Mouse (Mus musculus) regulatory T cell (primary cell): ENCODE measurements at regions not wholly inside any gene's neighbourhood (a gene's known extent, or its start where the extent isn't known, plus 50 kb on each side); places are given as distances from the start of the nearest gene placed in this dataset.

Experiments used
- in situ Hi-C: fragments of 300-600 bp; cut with MboI, MseI; formaldehyde crosslinking; loops from one replicate; pipeline ENCODE4 v1.15.1; 2025; ENCODE audit warnings: high pct_unique_total_duplicates

GRCm38 (mm10) chr2:61453490-61454281, 124.7 kb upstream of the Tank start:
- in situ Hi-C loops = loop anchor here (10.0 kb wide), 2 partner anchors 709 to 739 kb away; no protein-coding TSS in a partner anchor

DNA sequence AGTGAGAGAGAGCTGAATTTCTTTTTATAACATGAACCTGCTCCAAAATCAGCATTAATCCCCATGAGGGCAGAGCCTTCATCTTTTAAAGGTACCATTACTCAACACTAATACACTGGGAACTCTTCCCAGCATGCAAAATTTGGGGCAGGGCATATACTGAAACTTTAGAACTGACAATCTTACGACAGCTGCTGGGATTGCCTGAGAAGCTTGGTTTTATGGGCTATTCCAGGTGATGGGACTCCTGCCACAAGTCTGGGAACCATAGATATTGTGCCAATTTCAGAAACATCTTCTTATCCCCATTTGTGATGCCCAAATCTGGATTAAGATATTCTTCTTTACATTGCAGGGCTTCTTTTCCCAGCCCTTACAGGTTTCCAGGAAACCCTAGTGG, 125.8 kb upstream of the Tank start:
- in situ Hi-C loops = loop anchor here (10.0 kb wide), 2 partner anchors 708 to 738 kb away; no protein-coding TSS in a partner anchor

DNA sequence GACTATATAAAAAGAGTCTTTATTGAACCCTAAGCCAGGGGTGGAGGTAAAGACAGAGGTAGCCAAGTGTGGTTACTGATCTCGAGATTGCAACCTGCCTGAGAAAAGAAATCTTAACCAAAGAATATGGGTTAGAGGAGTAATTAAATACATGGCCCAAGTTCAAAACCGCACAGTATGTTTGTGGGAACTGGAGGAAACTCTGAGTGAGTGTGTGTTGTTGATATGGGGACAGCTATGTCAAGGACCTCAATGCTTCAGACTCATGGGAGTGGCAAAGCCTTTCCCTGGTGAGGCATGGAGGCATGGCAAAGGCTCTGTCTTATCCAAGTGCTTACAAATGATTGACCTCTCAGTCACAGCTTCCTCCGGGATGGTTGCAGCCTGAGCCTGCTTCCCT, 127.7 kb upstream of the Tank start:
- in situ Hi-C loops = loop anchor here (10.0 kb wide), 2 partner anchors 706 to 736 kb away; no protein-coding TSS in a partner anchor

GRCm38 (mm10) chr2:61436591-61436990, 141.8 kb upstream of the Tank start:
- in situ Hi-C loops = no loop called here

DNA sequence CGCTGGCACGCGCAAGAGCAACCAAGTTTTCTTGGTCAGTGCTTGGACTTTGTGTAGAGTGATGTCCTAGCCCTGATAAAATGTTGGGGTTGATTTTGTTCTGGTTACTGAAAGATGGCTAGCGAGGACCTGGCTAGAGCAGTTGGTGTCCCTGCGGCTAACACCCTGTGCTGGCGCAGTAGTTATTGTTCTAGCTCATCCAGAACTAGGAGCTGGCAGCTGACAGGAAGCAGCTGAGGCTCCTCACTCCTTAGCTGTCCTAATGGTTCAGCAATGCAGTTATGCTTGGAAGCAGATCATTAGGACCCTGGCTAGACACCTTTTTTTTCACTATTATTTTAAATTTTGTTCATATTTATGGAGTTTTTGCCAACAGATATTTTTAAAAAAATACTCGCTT, 170.5 kb upstream of the Tank start:
- in situ Hi-C loops = no loop called here

DNA sequence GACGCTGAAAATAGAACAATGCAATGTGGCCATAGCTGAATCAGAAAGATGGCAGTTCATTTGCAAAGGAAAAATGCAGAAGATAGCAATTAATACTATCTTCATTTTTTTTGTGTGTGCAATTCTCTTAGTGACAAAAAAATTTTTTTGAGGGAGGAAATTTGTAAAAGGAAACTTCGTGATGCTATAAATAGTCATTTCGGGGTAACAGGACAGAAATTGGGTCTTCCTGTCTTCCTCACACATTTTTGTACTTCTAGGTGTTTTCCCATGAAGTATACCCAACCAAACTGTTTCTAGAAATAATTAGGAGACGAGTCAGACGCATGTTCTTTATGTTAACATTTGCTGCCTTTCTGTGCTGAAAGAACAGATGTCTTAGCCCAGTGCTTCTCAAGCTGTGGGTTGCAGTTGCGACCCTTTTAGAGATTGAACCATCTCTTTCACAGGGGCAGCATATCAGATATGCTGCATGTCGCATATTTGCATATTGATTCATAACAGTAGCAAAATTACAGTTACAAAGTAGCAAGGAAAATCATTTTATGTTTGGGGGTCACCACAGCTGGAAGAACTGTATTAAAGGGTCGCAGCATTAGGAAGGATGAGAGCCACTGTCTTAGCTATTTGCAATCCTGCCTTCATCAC, 172.2 kb upstream of the Tank start:
- in situ Hi-C loops = no loop called here

DNA sequence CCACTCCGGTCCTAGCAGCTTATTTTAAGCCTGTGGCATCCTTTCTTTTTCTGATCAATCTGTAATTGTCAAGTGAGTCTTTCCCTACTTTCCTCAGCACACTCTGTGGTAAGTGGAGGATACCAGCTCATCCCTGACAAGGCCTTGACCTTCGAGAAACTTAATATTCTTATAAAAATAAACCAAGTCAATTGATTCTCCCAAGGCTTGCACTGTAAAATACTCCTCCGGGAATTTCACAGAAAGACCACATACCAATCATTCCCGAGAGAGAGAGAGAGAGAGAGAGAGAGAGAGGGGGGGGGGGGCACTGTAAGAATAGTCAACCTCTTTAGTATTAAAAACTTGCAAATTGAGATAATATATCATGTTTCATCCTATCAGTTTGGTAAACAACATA, 173.1 kb upstream of the Tank start:
- in situ Hi-C loops = no loop called here

GRCm38 (mm10) chr2:61402588-61403487, 175.5 kb upstream of the Tank start:
- in situ Hi-C loops = no loop called here

GRCm38 (mm10) chr2:61401636-61402587, 176.5 kb upstream of the Tank start:
- in situ Hi-C loops = no loop called here

GRCm38 (mm10) chr2:61398633-61399032, 179.8 kb upstream of the Tank start:
- in situ Hi-C loops = loop anchor here (25.0 kb wide), 1 partner anchor 1411 kb away; no protein-coding TSS in a partner anchor

- in situ Hi-C loops = loop anchor here (25.0 kb wide), 1 partner anchor 1402 kb away; no protein-coding TSS in a partner anchor
Measured at GRCm38 (mm10) chr2:61389622-61390021, 188.8 kb upstream of the Tank start.

DNA sequence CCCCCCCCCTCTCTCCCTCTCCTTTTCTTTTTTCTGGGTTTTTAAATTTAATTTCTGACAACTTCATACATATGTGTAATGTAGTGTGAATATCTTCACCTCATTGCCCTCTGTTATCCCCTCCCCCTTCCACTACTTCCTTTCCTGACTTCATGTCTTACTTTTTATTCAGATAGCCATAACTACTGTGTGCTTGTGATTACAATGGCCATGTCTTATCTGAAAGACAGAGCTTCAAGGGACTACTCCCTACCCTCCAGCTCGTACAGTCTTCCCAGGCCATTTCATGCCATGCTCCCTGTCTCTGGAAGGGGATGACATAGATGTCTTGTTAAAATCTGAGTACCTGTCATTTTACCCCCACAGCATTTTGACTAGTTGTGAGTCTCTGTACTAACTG, 189.2 kb upstream of the Tank start:
- in situ Hi-C loops = loop anchor here (25.0 kb wide), 1 partner anchor 1402 kb away; no protein-coding TSS in a partner anchor

GRCm38 (mm10) chr2:61387561-61387960, 190.8 kb upstream of the Tank start:
- in situ Hi-C loops = loop anchor here (25.0 kb wide), 1 partner anchor 1400 kb away; no protein-coding TSS in a partner anchor

GRCm38 (mm10) chr2:61386966-61387365, 191.4 kb upstream of the Tank start:
- in situ Hi-C loops = loop anchor here (25.0 kb wide), 1 partner anchor 1400 kb away; no protein-coding TSS in a partner anchor

DNA sequence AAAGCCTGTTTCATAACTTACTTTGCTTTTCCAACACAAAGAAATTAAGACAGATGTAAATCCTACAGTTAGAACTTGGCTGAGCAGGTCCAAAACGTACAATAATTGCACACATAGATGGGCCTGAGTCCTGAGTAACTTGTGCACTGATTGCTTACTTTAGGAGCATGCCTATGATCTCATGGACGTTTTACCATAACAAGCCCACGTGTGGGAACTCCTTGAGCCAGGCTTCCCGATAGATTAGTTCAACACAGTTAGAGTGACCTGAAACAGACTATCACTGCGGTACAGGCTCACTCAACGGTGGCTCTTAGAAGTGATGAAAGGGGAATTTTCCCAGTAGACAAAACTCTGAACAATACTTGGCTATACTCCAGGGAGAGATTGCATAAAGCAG, 193.9 kb upstream of the Tank start:
- in situ Hi-C loops = loop anchor here (25.0 kb wide), 1 partner anchor 1397 kb away; no protein-coding TSS in a partner anchor

DNA sequence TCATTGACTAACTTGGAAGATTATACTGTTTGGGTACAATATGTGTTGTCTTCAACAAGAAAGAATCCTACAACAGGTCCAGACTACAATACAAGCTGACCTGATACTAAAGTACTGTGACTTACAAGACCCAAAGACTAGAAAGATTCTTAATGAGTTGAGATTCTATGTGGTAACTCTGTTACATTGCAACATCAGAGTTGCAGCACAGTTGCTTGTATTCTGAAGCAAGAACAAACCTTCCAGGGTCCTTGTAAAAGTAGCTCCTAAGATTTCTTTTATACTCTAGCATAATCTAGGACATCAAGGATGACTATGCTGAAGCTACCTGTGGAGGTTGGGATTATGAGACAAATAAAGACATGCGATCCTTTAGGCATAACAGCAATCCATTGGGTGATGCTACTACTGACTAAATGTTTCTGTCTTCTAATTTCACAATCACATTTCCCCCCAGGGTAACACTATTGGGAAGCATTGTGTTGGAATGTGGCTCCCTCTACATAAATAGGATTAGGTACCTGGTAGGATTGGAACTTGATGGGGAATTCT, 194.6 kb upstream of the Tank start:
- in situ Hi-C loops = loop anchor here (25.0 kb wide), 1 partner anchor 1397 kb away; no protein-coding TSS in a partner anchor

- in situ Hi-C loops = loop anchor here (25.0 kb wide), 1 partner anchor 1392 kb away; no protein-coding TSS in a partner anchor
Measured at GRCm38 (mm10) chr2:61379076-61379475, 199.3 kb upstream of the Tank start.

DNA sequence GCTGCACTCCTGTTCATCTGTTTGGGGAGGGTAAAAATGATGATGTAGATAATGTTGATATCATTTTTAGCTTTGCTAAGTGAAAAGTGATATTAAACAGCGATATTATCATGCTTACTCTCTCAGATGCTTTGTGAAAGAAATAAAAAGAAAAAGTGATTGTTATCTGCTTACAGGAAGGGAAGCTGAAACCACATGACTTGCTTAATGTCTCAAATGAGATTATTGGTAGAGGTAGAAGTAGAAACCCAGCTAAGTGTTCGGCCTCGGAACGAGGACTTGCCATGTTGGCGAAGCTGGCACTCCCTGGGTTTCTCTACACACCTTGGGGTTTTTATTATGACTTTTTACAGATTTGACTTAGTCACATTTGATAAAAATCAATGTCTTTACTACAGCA, 200.1 kb upstream of the Tank start:
- in situ Hi-C loops = loop anchor here (25.0 kb wide), 1 partner anchor 1391 kb away; no protein-coding TSS in a partner anchor

GRCm38 (mm10) chr2:61377756-61378155, 200.6 kb upstream of the Tank start:
- in situ Hi-C loops = loop anchor here (25.0 kb wide), 1 partner anchor 1390 kb away; no protein-coding TSS in a partner anchor

DNA sequence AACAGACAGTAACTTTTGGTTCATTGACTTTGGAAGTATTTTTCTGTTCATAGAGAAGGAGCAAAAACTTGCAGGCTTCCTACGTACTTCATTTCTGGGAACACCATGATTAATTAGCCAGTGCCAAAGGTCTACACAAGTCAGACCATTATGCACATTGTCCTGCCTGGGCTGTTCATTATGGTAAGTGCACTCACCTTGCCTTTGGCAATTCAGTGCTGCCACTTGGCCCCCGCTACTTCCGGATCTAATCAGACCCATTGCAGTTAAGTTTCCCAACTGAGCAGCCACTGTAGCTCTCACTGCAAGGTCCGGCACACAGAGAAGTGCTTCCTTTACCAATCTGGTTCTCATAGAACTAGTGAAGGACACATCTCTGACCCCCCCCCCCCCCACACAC, 215.8 kb upstream of the Tank start:
- in situ Hi-C loops = no loop called here
